Mouse (Mus musculus) neutrophil, adult 5-6 weeks (primary cell): ENCODE measurements around the gene Bfar. TPM values are rescaled to one million over a fixed set of nuclear protein-coding genes. Genes with fewer than 3 reads are reported as not detected.
"Not testable (repeated sequence)": the region's sequence is repeated elsewhere in the genome, so short reads cannot be mapped to it uniquely, and the experiment has no call there.

ENCODE experiments used
- ATAC-seq: fragments of 151-379, 151-347 bp; 2 replicates; pipeline ENCODE4 v1.8.0; 2017; ENCODE audit warnings: mild to moderate bottlenecking, moderate TSS enrichment; ENCODE audit not compliant: insufficient number of reproducible peaks, poor library complexity, low FRiP score, severe bottlenecking; ENCODE audit errors: extremely low read depth
- total RNA-seq: library from RNA; stranded (forward); fragments of 200-1000 nt; gene quantifications from 2 replicates; pipeline ENCODE4 v1.2.3, GENCODE M21; 2017

Bfar gene
- total RNA-seq: 68.1 and 70.1 TPM in 2 replicates

- peak; percentile 69 for ATAC-seq
These were observed at the start of gene Bfar, which contains the start of gene 3110001I22Rik for GRCm38 (mm10) chr16:13671685-13672385. Bfar (plus strand) TSS chr16:13671858. 3110001I22Rik (plus strand) TSS chr16:13671929.

DNA sequence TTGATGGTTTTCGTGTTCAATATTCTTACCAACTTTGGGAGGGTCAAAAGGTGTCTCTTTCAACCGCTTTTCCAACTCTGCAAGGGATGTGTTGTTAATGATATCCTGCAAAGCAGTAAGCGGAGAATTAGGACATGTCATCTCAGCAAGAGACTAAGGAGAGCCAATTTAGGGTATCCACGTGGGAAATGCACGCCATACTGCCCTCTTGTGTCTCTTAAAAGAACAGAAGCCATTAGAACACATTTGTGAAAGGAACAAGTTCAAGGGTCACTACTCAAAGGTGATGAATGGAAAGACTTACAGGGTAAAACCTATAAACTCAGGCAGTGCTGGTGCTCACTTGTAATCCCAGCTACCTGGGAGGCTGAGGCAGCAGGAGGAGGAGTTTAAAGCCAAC is 43.3 kb upstream of the Bfar start:
- no peak for ATAC-seq

DNA sequence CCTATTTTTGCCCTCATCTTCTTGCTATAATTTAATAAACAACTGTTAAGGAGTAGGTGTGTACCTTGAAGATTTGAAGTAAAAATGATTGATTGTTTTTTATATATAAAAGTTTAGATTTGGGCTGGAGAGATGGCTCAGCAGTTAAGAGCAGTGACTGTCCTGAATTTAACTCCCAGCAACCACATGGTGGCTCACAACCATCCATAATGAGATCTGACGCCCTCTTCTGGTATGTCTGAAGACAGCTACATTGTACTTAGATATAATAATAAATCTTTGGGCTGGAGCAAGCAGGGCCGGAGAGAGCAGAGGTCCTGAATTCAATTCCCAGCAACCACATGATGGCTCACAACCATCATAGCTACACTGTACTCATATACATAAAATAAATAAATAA is 33.5 kb upstream of the Bfar start:
- ATAC-seq: not testable (repeated sequence)

DNA sequence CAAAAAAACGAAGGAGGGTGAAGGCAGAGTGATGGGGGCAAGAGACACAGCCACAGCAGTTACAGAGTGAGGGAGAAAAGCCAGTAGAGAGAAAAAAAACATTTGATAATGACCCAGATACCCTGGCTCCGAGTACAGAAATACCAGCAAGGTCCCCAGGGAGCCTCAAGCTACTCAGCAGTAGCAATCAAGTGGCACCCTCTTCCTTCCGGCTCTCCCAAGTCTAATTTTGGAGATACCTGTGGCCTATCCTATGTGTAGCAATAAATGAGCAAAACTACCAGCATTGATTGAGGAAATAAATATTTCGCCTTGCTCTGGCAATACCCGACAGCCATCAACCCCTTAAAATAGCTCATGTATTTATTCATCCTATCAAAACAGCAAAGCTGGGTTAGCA is 32.1 kb upstream of the Bfar start:
- no peak for ATAC-seq

GRCm38 (mm10) chr16:13640064-13640463 is 31.6 kb upstream of the Bfar start:
- ATAC-seq: no peak

DNA sequence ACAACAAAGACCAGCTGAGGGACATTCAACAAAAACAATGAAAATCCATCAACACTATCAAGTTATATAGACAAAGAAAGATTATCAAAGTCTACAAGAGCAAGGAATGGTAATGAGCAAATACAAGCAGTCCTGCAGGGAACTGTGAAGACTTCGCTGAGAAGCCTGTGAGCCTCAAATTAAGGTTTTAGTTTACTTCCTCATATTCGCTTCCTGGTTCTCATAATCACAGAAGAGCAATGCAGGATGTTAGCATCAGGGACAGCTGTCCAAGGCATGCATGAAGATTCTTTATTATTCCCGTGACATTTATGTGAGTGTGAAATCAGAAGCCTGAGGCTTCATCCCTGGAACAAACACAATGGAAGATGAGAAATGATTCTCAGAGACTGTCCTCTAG is 27.2 kb upstream of the Bfar start:
- no peak for ATAC-seq

DNA sequence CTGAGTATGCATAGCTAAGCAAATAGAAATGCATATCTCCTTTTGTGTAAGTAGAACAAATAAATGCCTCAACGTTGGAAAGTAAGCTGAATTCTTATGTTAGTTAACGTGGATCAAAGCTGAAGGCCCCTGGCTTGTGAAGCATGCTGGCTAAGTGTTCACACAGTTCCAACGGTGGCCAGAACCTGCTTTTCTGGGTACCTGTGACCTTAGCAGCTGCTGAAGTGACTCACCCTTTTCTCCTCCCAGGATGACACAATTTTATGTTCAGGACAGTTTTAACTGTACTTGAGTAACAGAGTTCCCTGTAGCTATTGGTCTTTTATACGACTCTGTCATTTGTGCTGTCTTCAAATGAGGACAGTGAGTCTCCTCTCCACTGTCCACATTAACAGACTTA is 25.7 kb upstream of the Bfar start:
- ATAC-seq: no peak

- ATAC-seq: no peak
These were observed 12.8 kb upstream of the Bfar start for GRCm38 (mm10) chr16:13658886-13659285.

DNA sequence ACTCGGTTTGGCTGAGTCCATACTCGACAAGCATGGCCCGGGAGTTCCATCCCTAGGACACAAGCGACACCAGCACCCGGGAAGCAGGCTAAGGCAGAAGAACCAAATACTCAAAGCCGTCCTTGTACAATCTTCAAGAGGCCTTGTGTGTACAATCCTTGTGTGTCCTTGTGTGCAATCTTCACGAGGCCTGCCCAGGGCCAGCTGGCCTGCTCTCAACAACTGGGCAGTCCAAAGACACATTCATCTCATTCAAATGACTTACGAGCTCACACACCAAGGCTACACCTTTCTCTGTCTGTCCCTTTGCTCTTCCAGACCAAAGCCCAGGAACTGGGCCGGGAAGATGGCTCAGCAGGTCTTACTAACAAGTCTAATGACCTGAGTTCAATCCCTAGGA is 10.9 kb upstream of the Bfar start:
- ATAC-seq: no peak

DNA sequence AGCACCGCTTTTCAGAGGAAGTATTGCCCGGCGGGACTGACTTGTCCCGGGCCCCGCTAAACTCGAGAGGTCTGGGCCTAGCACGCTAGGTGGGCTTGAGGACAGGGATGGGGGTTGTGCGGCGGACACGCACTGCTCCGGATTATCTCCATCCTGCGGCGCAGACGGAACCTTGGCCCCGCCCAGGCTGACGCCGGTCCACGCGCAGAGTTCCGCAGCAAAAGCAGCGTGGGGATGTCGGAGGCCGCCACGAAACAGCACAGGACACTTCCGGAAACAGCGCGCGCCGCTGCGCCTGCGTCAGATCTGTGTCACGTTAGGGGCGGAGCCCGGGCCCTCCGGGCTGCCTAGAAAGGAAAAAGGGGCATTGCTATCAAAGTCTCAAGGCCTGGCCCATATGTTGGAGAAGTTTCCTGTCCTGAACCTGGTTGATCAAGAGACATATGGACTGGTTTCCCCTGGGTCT is 3.7 kb upstream of the Bfar start, which contains the start of gene Parn:
Gene Parn (minus strand): TSS at position 293 of the 466 bp plus-strand sequence.
- ATAC-seq: peak; percentile 83

- no peak for ATAC-seq
These were observed 3.1 kb upstream of the Bfar start for GRCm38 (mm10) chr16:13668402-13669108.

DNA sequence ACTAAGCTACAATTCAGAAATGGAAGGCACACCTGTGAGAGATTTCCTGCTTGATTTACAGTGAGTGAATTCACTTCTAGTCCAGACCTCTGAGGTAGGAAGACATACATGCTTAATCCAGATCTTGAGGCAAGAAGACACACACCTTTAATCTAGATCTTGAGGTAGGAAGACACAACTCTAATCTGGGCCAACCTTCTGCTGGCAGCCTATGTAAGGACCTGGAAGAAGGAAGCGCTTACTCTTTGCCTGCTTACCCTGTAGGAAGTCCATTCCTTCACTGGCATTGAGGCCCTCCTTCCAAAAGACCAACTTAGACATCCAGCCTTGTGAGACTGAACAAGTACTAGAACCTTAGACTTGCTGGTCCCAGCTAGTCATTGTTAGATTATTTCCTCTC is 2.4 kb upstream of the Bfar start:
- ATAC-seq: no peak

DNA sequence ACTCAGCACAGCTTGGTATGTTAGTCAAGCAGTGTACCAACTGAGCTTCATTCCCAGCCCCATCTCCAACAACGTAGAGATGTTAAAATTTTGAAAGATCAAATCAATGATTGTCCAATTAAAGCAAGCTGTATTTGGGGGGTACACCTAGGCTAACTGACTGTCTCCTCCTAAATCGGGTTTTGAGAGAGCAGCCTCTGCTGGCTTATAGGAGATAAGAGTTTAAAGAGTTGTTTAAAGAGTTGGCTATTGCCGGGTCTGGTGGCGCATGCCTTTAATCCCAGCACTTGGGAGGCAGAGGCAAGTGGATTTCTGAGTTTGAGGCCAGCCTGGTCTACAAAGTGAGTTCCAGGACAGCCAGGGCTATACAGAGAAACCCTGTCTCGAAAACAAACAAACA is 762 bp upstream of the Bfar start:
- not testable (repeated sequence) for ATAC-seq

GRCm38 (mm10) chr16:13672386-13672898 is 784 bp downstream of the Bfar start:
- ATAC-seq: peak; percentile 40; the same call in 1 of the 2 replicates

DNA sequence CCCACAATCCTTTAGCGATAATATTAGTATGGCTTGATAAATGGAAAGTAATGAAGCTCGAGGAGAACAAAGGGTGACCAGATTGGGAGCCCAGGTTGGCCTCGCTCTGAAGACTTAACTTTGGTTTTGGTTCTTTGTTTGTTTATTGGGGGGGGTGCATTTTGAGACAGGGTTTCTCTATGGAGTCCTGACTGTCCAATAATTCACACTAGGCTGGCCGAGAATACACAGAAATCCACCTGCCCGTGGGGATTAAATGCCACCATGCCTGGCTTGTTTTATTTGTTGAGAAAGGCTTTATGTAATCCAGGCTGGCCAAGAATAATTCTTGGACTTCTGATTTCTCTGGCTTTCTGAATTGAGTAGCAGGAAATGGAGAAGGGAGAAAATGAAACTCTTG is 1.5 kb downstream of the Bfar start:
- ATAC-seq: no peak

DNA sequence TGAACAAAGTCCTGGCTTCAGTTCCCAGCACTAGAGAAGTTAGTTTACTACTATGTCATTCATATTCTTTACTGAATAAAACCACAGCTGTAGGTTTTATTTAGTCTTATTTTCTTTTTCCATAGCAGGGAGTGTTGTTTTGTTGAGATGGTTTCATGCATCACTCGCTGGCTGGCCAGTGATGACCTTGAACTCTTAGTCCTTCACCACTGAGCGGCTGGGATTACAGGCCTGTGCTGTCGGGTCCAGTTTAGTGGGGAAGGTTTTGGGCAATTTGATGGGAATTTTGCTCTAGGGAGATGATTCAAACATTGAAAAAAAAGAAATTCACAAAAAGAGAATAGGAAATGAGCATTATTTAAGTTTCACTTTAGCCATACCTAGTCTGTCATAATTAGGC is 2.9 kb downstream of the Bfar start:
- no peak for ATAC-seq

DNA sequence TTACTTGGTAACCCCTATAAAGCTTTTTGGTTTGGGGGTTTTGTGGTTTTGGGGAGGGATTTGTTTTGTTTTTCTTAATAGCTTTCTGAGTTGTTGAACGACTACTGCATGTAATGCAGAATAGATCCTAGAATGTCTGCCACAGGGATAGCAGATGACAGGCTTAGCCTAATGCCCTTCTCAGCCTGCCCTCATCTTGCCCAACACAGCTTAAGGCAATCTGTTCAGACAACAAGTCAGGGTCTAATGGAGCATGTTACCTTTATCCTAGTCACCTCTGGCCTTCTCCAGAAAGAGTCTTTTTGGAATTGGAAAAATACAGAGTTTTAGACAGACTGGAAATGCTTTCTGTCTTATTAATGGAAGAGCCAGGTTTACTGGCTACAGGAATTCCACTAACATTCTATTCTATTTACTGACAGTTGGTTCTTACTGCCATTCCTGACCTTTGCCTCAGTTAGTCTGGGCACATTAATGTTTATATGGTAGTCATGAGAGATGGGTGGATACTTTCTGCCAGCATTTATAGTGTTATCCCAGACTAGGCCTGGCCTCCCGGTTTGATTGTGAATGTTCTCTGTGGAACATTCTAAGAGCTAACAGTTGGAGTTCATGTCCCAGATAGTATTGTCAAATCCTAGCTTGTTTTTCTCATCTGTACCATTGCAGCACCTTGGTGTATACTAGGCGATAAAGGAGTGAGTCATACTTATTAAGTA is 7.1 kb downstream of the Bfar start:
- ATAC-seq: no peak

DNA sequence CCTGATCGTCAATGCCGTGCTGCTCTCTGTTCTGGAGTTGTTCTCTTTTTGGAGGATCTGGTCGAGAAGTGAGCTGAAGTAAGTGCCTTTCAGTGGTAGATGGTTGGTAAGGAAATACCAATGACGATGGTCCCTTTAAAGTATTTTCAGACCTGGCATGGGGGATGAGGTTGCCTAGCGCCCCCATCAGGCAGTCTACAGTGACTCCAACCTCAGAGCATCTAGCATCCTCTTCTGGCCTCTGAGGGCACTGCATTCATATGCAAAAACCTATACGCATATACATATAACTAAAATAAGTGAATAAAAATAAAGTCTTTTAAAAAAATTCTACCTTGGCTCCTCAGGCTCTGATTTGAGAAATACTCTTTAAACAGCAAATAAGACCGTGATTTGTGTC is 27.3 kb downstream of the Bfar start:
- no peak for ATAC-seq

DNA sequence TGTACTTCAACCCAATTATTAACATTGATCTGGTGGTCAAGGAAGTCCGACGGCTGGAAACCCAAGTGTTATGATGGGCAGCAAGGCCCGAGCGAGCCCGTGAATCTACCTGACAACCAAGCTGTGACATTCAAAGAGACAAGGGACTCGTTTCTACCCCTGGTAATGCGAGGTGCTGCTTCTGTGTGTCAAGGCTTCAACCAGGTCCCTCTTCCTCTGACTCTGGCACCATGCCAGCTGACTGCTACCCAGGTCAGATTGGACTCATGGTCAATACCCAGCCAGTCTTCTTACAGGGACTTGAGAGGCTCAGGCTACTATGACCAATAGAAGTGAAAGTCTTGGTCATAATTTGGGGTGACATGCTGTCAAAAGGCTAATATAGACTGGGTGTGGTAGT is 30.5 kb downstream of the Bfar start:
- no peak for ATAC-seq

DNA sequence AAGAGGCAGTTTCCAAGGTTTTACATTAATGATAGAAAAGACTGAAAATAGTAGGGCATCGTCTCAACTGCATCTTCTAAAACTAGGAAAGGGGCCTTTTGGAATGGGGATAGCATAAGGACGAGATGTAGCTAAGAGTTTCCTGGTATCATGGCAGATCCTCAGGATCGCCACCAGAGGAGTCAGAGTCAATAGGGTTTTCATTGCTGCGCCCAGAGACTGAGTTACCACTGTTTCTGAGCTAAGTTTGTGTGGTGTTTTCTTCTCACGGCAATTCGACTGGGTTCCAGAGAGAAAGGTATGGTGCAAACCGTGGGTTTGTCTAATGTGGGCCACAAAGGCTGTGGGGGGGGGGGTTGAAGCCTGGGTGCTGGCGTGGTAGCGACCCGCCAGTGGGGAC is 33.0 kb downstream of the Bfar start:
- ATAC-seq: no peak
